Mouse (Mus musculus): ENCODE results near the gene Bckdhb. TPM values are rescaled to one million over a fixed set of nuclear protein-coding genes. Genes with fewer than 3 reads are reported as not detected.
"Not testable (repeated sequence)": the region's sequence is repeated elsewhere in the genome, so short reads cannot be mapped to it uniquely, and the experiment has no call there.

The Bckdhb gene
- polyA plus RNA-seq, 1 experiment from 2014 or later, result 63.7 TPM

- ATAC-seq (replicated peaks; ENCODE audit: low FRiP score) (no peak), DNase-seq (ENCODE audit: low spot score) (no peak)
- no peaks in the 10 kb centered on the region for H3K4me1 ChIP-seq (replicated peaks; ENCODE audit: control insufficient read depth, insufficient read depth, low read length)
- H3K9me3 ChIP-seq (ENCODE audit: control insufficient read depth, low read length), result no peaks in the 10 kb centered on the region
- no peak overlapping the region for H3K4me3 ChIP-seq (ENCODE audit: low read depth, low read length)
- H3K4me2 ChIP-seq (ENCODE audit: low read depth, low read length, severe bottlenecking), result no peak overlapping the region
- H3K27ac ChIP-seq (ENCODE audit: low read depth, low read length), result no peak overlapping the region
- no peaks in the 10 kb centered on the region for H3K27me3 ChIP-seq (ENCODE audit: control insufficient read depth, insufficient read depth, low read length)
- 92% methylated on average over 2 of the region's 2 CpGs for WGBS
- no peak overlapping the region for H3K9ac ChIP-seq (ENCODE audit: low read length)
- H3K36me3 ChIP-seq (ENCODE audit: control insufficient read depth, insufficient read depth, low read length), result no peaks in the 10 kb centered on the region
Measured at GRCm38 (mm10) chr9:83909836-83910235, 15.1 kb upstream of the Bckdhb start.

- Histone ChIP-seq H3K27me3 (ENCODE audit: control insufficient read depth, insufficient read depth, low read length) (no peaks in the 10 kb centered on the region), H3K9me3 (ENCODE audit: control insufficient read depth, low read length) (no peaks in the 10 kb centered on the region), H3K4me3 (ENCODE audit: low read depth, low read length) (no peak overlapping the region), H3K9ac (ENCODE audit: low read length) (no peak overlapping the region), H3K36me3 (ENCODE audit: control insufficient read depth, insufficient read depth, low read length) (no peaks in the 10 kb centered on the region), H3K4me1 (replicated peaks; ENCODE audit: control insufficient read depth, insufficient read depth, low read length) (no peaks in the 10 kb centered on the region), H3K27ac (ENCODE audit: low read depth, low read length) (no peak overlapping the region), H3K4me2 (ENCODE audit: low read depth, low read length, severe bottlenecking) (no peak overlapping the region)
- DNase-seq (ENCODE audit: low spot score) (no peak), ATAC-seq (replicated peaks; ENCODE audit: low FRiP score) (no peak)
- WGBS, result 78% methylated on average over 2 of the region's 2 CpGs
Measured at GRCm38 (mm10) chr9:83910926-83911325, 14.0 kb upstream of the Bckdhb start.

DNA sequence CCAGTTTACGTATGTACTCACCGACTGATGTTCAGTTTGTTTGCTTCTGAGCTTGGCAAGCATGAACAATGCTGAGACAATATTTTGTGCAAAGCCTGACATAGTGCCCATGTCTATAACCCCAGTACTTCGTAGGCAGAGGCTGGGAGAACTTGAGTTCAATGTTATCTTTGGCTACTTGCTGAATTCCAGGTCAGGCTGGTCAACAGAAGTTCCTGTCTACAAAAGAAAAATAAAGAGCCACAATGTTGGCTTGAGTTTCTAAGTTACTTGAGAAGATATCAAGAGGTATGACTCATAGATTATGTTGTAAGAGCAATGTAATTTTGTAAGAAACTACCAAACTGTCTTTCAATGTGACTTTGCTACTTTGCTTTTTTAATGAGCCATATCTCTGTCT is 2.9 kb upstream of the Bckdhb start:
- Histone ChIP-seq H3K36me3 (ENCODE audit: control insufficient read depth, insufficient read depth, low read length) (no peaks in the 10 kb centered on the region), H3K9me3 (ENCODE audit: control insufficient read depth, low read length) (no peaks in the 10 kb centered on the region), H3K4me3 (ENCODE audit: low read depth, low read length) (no peak overlapping the region), H3K4me1 (replicated peaks; ENCODE audit: control insufficient read depth, insufficient read depth, low read length) (no peaks in the 10 kb centered on the region), H3K27ac (ENCODE audit: low read depth, low read length) (no peak overlapping the region), H3K27me3 (ENCODE audit: control insufficient read depth, insufficient read depth, low read length) (no peaks in the 10 kb centered on the region), H3K4me2 (ENCODE audit: low read depth, low read length, severe bottlenecking) (no peak overlapping the region), H3K9ac (ENCODE audit: low read length) (no peak overlapping the region)
- DNase-seq (ENCODE audit: low spot score) (no peak), ATAC-seq (replicated peaks; ENCODE audit: low FRiP score) (no peak)
- WGBS, result 80% methylated on average over 3 of the region's 3 CpGs

DNA sequence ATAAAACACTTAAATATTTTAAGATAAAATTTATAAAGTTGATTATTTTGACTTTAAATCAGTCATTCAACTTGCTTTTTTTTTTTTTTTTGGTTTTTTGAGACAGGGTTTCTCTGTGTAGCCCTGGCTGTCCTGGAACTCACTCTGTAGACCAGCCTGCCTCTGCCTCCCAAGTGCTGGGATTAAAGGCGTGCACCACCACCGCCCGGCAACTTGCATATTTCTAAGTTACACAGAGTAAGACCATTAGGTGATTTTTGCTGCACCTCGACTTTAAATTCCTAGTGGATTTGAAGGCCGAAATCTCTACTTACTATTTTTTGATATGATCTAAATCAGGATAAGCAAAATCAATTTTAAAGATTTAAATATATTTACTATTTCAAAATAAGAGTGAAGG is 589 bp upstream of the Bckdhb start:
- Histone ChIP-seq H3K4me3 (ENCODE audit: low read depth, low read length) (peak overlapping the region; percentile 68), H3K4me1 (replicated peaks; ENCODE audit: control insufficient read depth, insufficient read depth, low read length) (no peaks in the 10 kb centered on the region), H3K36me3 (ENCODE audit: control insufficient read depth, insufficient read depth, low read length) (no peaks in the 10 kb centered on the region), H3K27me3 (ENCODE audit: control insufficient read depth, insufficient read depth, low read length) (no peaks in the 10 kb centered on the region), H3K4me2 (ENCODE audit: low read depth, low read length, severe bottlenecking) (peak overlapping the region; percentile 65; the same call in 1 of the 2 replicates), H3K9ac (ENCODE audit: low read length) (no peak overlapping the region), H3K9me3 (ENCODE audit: control insufficient read depth, low read length) (no peaks in the 10 kb centered on the region), H3K27ac (ENCODE audit: low read depth, low read length) (no peak overlapping the region)
- DNase-seq (ENCODE audit: low spot score), result no peak
- WGBS, result 91% methylated on average over 5 of the region's 5 CpGs
- no peak for ATAC-seq (replicated peaks; ENCODE audit: low FRiP score)

DNA sequence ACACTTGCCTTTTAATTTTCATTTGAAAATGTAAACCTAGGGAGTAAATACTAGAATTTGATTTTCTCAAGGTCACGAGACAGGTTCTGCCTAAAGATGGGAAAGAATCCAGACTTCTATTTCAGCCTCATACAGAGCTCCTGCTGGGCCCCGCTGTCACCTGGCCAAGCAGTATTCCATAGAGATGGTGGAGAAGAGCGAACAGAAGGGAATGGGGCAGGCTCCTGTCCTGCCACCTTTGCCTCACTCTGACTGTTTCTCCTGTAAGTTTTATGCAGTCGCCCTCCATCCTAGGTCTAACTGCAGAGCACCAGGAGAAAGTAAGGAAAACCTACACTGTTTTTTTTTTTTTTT is 720 bp downstream of the Bckdhb start:
- no peaks in the 10 kb centered on the region for H3K9me3 ChIP-seq (ENCODE audit: control insufficient read depth, low read length)
- peak overlapping the region; percentile 68 for H3K4me3 ChIP-seq (ENCODE audit: low read depth, low read length)
- DNase-seq (ENCODE audit: low spot score) (no peak), ATAC-seq (replicated peaks; ENCODE audit: low FRiP score) (no peak)
- H3K36me3 ChIP-seq (ENCODE audit: control insufficient read depth, insufficient read depth, low read length), result no peaks in the 10 kb centered on the region
- H3K27me3 ChIP-seq (ENCODE audit: control insufficient read depth, insufficient read depth, low read length), result no peaks in the 10 kb centered on the region
- H3K27ac ChIP-seq (ENCODE audit: low read depth, low read length), result no peak overlapping the region
- H3K9ac ChIP-seq (ENCODE audit: low read length), result peak overlapping the region; percentile 67; the same call in 1 of the 2 replicates
- H3K4me1 ChIP-seq (replicated peaks; ENCODE audit: control insufficient read depth, insufficient read depth, low read length), result no peaks in the 10 kb centered on the region
- WGBS, result 68% methylated on average over 4 of the region's 4 CpGs
- H3K4me2 ChIP-seq (ENCODE audit: low read depth, low read length, severe bottlenecking), result peak overlapping the region; percentile 65

DNA sequence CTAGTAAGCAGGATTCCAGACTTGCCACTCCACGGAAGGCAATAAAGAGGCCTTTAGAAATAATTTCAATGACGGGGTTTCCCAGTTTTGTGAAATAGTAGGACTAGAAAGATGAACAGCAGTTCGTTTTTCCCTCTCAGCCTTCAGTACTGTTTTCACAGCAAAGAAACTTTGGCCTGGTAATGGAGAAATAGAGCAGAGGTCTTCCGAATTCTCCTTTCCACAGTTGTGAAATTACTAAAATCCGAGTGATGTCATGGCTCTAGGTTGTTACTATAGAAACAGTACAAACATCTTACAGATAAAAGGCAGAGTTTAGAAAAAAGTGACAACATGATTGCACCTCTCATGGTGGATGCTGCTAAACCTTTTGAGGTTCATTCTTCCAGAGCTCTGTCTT is 1.4 kb downstream of the Bckdhb start:
- 92% methylated on average over 5 of the region's 5 CpGs for WGBS
- Histone ChIP-seq H3K27me3 (ENCODE audit: control insufficient read depth, insufficient read depth, low read length) (no peaks in the 10 kb centered on the region), H3K9ac (ENCODE audit: low read length) (no peak overlapping the region), H3K4me2 (ENCODE audit: low read depth, low read length, severe bottlenecking) (no peak overlapping the region), H3K9me3 (ENCODE audit: control insufficient read depth, low read length) (no peaks in the 10 kb centered on the region), H3K27ac (ENCODE audit: low read depth, low read length) (no peak overlapping the region), H3K36me3 (ENCODE audit: control insufficient read depth, insufficient read depth, low read length) (no peaks in the 10 kb centered on the region), H3K4me3 (ENCODE audit: low read depth, low read length) (no peak overlapping the region), H3K4me1 (replicated peaks; ENCODE audit: control insufficient read depth, insufficient read depth, low read length) (no peaks in the 10 kb centered on the region)
- DNase-seq (ENCODE audit: low spot score) (no peak), ATAC-seq (replicated peaks; ENCODE audit: low FRiP score) (no peak)

DNA sequence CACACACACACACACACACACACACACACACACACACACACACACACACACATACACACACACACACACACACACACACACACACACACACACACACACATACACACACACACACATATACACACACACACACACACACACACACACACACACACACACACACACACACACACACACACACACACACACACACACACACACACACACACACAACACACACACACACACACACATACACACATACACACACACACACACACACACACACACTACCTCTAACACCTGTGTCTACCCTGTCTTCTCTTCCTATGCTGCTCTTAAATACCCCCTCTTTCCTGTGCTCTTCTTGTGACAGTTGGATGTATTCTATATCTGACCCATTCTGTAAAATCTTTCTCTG is 14.6 kb downstream of the Bckdhb start:
- H3K4me1 ChIP-seq (replicated peaks; ENCODE audit: control insufficient read depth, insufficient read depth, low read length); H3K27ac ChIP-seq (ENCODE audit: low read depth, low read length); H3K9me3 ChIP-seq (ENCODE audit: control insufficient read depth, low read length); H3K4me3 ChIP-seq (ENCODE audit: low read depth, low read length); H3K27me3 ChIP-seq (ENCODE audit: control insufficient read depth, insufficient read depth, low read length); H3K36me3 ChIP-seq (ENCODE audit: control insufficient read depth, insufficient read depth, low read length); H3K9ac ChIP-seq (ENCODE audit: low read length); ATAC-seq (replicated peaks; ENCODE audit: low FRiP score); H3K4me2 ChIP-seq (ENCODE audit: low read depth, low read length, severe bottlenecking); DNase-seq (ENCODE audit: low spot score): not testable (repeated sequence)

DNA sequence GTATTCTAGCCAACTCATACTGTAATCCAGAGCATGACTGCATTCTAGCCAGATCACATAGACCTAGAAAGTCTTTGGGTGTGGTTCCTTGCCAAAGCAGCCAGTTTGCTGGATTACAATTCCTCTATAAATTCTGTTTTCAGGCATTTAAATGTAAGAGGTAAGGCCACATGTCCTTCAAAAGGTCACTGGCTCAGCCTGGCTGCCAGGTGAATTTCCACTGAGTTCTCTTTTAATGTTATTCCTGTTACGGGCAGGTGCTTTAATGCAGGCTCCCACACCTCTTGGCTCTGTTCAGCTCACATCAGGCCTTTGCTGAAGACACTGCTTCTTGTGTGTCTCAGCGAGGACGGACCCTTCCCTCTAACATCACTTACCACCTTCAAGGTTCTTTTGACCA is 15.1 kb downstream of the Bckdhb start:
- ATAC-seq (replicated peaks; ENCODE audit: low FRiP score), result no peak
- WGBS, result 92% methylated on average over 3 of the region's 3 CpGs

DNA sequence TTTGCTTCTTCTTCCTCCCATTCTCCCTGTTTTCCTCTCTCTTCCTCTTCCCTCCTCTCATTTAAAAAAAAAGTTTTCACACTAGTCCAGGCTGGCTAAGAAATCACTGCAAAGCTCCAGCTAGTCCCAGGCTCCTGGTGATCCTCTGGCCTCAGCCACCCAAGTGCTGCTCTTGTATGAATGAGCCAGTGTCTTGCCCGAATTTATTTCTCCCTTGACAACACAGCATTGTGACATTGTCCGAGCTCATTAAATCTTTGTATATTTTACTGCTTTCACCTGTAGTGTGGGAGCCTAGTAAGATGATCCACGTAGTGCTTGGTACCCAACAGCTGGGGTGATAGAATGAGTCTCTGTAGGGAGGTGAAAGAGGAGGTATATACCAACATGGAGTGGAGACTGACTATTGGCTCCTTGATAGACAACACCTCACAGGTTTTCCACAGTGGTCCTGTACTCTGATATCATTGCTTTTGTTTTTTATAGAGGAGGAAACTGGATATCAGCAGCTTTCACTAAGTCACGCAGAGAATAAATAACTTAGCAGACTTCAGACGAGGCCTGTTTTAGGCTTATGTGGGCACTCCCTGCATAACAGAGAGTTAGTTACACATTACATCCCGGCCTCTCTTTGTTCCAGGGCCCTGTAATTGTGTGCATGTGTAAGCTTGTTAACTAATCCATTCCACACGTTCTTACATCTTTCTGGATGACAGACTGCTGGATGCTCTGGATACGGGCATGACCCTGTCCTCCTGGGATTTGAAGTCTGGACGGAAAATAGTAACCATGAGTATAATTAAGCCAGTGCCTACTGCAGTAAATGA is 15.8 kb downstream of the Bckdhb start:
- H3K9ac ChIP-seq (ENCODE audit: low read length), result no peak overlapping the region

More for the DNA sequence above, 15.1 kb downstream of the Bckdhb start:
- H3K4me3 ChIP-seq (ENCODE audit: low read depth, low read length), result no peak overlapping the region
- no peak overlapping the region for H3K4me2 ChIP-seq (ENCODE audit: low read depth, low read length, severe bottlenecking)
- no peak for DNase-seq (ENCODE audit: low spot score)
- no peaks in the 10 kb centered on the region; the same call in 1 of the 2 replicates for H3K9me3 ChIP-seq (ENCODE audit: control insufficient read depth, low read length)
- no peaks in the 10 kb centered on the region for H3K4me1 ChIP-seq (replicated peaks; ENCODE audit: control insufficient read depth, insufficient read depth, low read length)
- H3K36me3 ChIP-seq (ENCODE audit: control insufficient read depth, insufficient read depth, low read length), result no peaks in the 10 kb centered on the region
- no peak overlapping the region for H3K9ac ChIP-seq (ENCODE audit: low read length)
- H3K27ac ChIP-seq (ENCODE audit: low read depth, low read length), result no peak overlapping the region
- H3K27me3 ChIP-seq (ENCODE audit: control insufficient read depth, insufficient read depth, low read length), result no peaks in the 10 kb centered on the region

More for the DNA sequence above, 15.8 kb downstream of the Bckdhb start:
- no peak overlapping the region for H3K4me3 ChIP-seq (ENCODE audit: low read depth, low read length)
- 79% methylated on average over 9 of the region's 9 CpGs for WGBS
- no peaks in the 10 kb centered on the region; the same call in 1 of the 2 replicates for H3K9me3 ChIP-seq (ENCODE audit: control insufficient read depth, low read length)
- H3K27me3 ChIP-seq (ENCODE audit: control insufficient read depth, insufficient read depth, low read length), result no peaks in the 10 kb centered on the region
- H3K4me1 ChIP-seq (replicated peaks; ENCODE audit: control insufficient read depth, insufficient read depth, low read length), result no peaks in the 10 kb centered on the region
- no peak overlapping the region for H3K27ac ChIP-seq (ENCODE audit: low read depth, low read length)
- no peaks in the 10 kb centered on the region for H3K36me3 ChIP-seq (ENCODE audit: control insufficient read depth, insufficient read depth, low read length)
- H3K4me2 ChIP-seq (ENCODE audit: low read depth, low read length, severe bottlenecking), result no peak overlapping the region
- DNase-seq (ENCODE audit: low spot score) (no peak), ATAC-seq (replicated peaks; ENCODE audit: low FRiP score) (no peak)

Data from forebrain, embryonic 11.5 days (tissue).